Mouse (Mus musculus) G1E-ER4 (cell line): ENCODE measurements around the gene Srsf10. TPM values are rescaled to one million over a fixed set of nuclear protein-coding genes. Genes with fewer than 3 reads are reported as not detected.

Source experiments
- GATA1 ChIP-seq: IDR thresholded peaks from one replicate; pipeline ENCODE4 v1.8.0; 2012; ENCODE audit warnings: low read length, inconsistent platforms
- polyA plus RNA-seq: library from polyadenylated mRNA; stranded (reverse); fragments of >175 nt; gene quantifications from 2 replicates; pipeline ENCODE4 v1.2.3, GENCODE M21; 2012

The Srsf10 gene
- polyA plus RNA-seq, 1 experiment = 475 TPM

DNA sequence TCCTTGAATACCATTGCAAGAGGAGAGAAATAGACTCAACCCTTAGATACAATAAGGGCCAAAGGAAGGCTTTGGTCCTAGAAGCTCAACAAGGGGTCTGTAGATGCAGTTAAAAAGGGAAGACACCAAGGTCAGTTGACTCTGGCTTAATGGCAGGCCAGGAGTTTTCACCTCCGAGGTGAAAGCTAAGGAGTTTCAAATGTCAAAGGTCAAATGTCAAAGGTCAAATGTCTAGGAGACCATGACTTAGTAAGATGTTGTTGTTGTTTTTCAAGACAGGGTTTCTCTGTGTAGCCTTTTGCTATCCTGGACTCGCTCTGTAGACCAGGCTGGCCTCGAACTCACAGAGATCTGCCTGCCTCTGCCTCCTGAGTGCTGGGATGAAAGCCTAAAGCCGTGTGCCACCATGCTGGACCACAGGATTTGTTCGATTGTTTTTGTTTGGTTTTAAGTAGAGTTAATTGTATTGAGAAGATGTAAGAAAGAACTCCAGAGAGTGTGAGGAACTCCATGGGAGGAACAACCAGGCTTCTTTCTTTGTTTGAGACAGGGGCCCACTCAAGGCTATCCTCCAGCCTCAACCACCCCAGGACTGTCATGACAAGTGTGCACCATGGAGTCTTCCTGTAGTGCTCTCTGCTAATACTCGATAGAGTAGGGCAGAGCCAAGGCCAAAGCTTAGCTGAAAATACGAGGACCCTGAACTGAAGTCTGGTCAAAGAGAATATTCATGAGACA, 33.8 kb downstream of the Srsf10 start:
- no peak for TF ChIP-seq GATA1

DNA sequence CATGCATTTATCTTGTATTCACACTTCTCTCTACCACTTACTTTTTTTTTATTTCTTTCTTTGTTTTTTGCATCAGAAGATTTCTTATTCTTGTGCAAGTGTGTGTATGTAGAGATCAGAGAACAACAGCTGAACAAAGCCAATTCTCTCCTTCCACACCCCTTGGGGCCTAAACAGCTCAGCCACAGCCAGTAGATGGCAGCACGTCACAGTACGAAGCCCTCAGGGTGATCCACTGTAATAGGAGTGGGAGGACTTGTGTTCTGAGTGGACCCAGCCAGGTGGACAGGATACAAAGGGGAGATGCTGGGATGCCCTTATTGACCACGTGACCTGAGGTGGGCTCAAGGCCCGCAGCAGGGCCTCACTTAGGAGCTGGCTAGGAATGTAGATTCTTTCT, 34.3 kb downstream of the Srsf10 start:
- no peak for TF ChIP-seq GATA1

DNA sequence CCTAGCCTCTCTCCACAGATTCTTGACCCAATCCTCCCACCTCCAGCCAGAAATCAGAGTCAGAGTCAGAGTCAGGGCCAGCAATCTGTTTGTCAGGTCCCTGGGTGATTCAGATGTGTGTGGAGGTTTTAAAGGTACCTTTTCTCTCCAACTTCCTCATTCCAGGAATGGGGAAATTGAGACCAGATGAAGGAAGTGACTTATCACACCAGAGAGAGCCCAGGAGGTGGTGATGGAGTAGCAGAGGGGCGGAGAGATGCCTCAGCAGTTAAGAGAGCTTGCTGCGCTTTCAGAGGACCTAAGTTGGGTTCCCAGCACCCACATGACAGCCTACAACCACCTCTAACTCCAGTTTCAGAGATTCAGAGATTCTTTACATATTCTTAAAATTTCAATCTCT, 36.0 kb downstream of the Srsf10 start:
- TF ChIP-seq GATA1 = no peak

DNA sequence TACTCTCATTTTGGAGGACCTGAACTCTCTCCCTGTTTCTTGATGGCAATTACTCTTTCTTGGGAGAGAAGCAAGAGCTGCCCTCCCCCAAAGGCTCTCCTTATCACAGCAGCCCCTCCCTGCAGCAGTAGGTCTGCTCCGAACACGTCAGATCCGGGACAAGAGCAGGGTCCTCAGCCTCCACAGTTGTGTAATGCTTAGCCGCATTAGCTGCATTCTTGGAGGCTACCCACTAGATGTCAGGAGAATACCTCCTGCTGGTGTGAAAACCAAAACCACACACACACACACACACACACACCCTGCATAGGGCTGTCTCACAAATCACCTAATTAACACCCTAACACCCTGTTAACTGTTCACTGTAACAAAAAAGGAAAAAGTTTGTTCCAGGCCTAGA, 37.3 kb downstream of the Srsf10 start:
- TF ChIP-seq GATA1 = no peak

DNA sequence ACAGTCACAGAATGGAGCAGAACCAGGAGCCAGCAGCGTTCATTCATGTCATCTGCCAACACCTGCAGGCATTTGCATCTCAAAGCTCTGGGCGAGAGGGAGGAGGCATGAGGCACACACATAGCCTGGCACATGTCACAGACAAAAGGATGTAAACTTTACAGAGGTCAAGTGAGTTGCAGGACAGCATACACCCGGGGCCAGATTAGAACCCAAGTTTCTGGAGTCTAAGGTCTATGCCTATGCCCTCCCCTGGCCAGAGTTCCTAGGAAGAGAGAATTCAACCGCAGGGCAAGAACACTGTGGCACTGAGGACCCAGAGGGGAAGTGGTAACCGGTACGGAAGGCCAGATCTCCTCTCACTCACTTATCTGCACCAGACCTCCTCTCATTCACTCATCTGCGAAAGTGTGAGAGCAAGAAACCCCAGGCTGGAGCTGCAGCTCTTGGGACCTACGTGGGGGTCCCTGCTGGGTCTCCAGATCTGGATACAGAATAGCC, 39.6 kb downstream of the Srsf10 start, which contains the start of gene Cnr2:
Gene Cnr2 (plus strand): TSS at position 324 of the 501 bp plus-strand sequence.
- TF ChIP-seq GATA1 = no peak

DNA sequence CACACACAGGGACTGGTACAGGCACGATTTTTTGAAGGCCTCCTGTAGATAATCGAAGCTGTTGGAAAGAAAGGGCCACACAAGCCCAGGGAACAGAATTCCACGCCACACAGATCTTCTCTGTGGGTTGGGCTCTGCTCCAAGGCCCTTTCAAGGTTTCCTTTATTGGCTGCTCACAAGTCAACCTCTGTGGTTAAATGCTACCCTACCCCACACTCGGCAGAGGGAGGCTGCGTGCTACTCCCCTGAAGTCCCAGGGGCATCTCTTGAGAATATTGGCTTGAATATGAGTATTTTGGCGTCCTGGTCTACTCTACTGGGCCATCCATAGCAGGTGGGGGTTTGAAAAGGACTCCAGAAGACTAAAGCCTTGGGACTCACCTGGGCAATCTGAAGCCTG, 40.6 kb downstream of the Srsf10 start:
- no peak for TF ChIP-seq GATA1

DNA sequence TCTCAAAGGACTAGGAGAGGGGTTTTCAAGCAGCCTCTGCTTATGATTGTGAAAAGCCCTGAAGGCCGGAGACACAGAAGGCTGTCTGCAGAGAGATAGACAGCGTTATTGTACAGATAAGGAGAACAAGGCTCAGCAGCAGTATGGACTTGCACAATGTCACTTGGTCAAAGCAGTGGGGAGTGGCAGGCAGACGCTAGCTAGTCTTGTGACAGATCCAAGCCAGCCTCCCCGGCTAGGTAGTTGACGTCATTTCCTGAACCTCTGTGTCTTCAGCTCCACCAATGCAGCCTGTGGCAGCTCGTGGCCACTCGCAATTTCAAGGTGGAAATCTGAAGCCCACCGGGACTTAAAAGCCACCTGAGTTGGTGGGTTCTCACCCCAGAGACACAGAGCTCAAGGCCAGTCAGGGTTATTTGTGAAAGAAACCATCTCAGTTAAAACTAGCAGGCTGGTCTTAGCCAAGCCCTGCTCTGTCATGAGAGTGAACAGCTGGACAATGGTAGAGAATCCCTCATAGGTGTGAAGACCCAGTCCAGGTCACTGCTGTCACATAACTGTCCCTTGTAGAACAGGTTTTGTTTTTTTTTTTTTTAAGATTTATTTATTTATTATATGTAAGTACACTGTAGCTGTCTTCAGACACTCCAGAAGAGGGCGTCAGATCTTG, 43.0 kb downstream of the Srsf10 start:
- TF ChIP-seq GATA1 = peak; percentile 72

DNA sequence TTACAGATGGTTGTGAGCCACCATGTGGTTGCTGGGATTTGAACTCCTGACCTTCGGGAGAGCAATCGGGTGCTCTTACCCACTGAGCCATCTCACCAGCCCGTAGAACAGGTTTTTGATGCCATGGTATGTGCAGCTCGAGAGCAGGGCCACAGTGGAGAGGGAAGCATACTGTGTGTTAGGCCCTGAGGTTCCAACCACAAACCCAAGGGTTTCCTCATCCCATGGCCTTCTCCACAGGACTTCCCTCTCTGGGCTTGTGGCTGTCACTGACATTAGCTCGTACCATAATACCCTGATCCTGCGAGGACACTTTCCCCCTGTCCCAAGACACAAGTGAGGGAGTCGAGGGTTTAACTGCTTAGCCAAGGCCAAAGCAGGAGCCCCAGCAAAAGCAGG, 43.5 kb downstream of the Srsf10 start:
- TF ChIP-seq GATA1 = no peak

DNA sequence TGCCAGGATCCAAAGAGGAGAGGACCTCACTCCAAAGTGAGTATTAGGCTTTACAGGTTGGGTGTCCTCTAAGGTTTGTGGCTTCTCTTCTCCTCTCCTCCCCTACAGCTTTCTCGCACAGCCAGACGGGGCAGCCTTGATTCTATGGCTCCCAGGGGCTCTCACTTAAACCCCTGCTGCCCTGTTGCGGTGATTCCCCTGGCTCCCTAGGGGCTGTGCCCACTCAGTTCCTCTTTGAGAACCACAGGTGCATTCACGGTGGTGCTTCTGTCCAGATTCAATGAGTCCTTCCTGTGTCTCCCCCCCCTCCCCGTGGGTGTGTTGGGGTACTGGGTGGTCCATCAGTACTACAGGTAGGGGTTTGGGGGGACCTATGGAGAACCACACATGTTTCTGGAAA, 44.5 kb downstream of the Srsf10 start:
- no peak for TF ChIP-seq GATA1

DNA sequence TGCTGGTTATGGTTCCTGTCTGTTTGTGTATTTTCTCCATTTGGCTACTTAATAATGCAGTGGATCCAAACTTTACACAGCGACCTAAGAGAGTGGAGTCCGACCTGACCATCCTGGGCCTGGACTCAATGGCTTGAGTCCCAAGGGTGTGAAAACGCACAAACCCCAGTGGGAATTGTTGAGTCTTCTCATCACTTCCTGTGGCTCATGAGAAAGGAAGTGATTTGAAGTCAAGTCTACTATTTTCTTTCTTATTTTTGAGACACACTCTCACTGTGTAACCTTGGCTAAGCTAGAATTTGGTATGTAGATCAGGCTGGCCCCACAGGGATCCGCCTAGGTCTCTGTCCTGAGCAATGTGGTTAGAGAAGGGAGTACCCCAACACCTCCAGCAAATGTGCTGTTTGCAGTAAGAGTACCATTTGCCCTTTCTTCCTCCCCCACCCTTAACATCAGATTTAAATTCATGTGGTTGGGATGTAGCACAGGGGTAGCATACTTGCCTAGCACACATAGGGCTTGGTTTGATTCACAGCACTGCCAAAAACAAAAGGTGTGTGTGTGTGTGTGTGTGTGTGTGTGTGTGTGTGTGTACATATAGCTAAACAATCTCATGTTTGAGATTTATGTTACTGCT, 47.2 kb downstream of the Srsf10 start:
- no peak for TF ChIP-seq GATA1

DNA sequence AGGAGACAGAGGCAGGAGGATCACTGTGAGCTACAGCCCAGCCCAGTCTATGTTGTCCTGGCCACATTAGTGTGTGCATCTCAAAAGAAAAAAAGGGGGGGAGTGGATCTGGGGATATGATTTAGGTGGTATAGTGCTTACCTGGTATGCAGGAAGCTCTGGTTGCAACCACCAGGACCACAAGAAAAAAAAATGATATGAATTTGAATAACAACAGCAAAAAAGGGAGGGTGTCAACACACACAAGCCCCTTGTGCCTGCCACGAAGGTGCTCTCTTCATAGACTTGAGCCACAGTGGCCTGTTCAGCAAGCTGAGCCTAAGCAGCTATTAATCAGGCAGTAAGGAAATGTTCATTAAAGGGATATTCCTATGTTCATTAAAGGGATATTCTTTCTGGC, 49.3 kb downstream of the Srsf10 start:
- TF ChIP-seq GATA1 = no peak

DNA sequence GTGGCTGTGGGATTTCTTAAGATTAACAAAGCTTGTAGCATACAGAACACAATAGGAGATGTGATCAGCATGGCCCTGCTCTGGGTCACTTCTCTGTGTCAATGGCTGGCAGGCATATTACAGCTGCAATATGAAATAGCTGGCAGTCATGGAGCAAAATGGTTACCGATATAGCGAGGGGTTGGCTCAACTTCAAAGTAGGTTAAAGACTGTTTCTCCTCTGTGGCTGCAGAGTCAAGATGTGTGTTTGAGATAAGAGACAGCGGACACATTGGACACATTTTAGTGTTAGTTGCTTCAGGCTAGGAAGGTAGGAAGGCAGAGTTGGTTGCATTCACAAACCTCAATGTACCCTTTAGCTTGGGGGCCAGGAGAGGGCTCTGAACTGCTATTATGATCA, 51.1 kb downstream of the Srsf10 start:
- TF ChIP-seq GATA1 = no peak

DNA sequence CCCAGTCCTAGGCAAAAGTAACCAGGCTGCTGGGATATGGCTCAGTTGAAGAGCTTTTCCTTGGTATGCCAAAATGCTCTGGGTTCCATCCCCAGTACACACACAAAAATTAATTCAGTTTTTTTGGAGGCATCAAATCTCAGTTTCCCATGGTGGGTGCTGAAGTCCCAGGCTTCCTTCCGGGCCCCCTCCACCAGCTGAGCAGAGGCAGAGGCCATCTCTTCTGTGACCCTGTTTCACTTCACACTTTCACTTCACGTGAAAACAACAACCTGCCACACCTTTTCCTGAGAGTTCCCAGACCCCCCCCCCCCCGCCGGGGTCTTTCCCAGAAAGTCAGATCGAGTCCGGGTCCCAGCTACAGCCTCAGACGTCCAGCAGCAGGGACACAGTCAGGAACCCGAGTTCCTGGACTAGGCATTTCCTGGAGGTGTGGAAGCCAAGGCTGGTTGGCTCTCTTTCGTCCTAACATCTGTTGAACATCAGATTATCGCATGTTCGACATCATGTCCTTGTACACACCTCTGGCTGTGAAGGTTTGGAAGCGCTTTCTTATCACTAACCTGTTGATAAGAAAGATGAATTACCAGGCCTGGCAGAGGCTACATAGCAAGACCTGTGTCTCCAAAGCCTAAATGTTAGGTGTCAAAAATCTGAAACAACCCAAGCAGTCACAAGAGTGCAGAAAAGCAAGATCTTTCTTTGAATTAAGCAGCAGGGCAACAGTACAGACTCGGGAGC, 53.9 kb downstream of the Srsf10 start:
- no peak for TF ChIP-seq GATA1

DNA sequence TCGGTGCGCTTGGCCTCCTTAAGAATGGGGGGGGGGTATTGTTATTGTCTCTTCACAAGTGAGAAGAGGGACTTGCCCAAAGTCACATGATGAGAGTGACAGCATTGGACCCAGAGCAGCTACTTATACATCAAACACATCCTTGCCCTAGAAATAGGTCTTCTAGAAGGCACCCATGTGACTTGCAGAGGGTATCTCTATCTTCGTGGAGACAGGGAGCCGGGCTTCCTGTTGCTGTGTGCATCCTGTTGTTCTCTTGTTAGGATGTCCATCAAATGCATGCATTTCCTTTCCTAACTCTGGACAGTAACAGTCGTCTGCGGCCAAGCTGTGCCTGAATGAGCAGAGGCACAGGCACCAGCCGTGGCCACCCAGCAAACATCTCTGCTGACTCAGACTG, 56.0 kb downstream of the Srsf10 start:
- TF ChIP-seq GATA1 = no peak

DNA sequence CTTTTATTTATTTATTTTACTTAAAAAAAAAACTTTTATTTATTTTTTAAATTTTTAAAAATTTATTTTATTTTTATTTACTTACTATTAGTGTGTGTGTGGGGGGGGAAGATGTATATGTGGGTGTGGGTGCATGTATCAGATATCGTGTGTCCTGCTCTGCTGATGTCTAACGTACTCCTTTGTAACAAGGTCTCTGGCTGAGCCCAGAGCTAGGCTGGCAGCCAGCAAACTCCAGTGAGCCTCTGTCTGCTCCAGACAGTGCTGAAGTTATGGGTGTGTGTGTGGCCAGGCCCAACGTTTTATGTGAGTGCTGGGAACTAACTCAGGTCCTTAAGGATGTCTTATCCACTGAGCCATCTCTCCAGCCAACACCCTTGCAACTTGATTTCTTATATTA, 56.6 kb downstream of the Srsf10 start:
- no peak for TF ChIP-seq GATA1

DNA sequence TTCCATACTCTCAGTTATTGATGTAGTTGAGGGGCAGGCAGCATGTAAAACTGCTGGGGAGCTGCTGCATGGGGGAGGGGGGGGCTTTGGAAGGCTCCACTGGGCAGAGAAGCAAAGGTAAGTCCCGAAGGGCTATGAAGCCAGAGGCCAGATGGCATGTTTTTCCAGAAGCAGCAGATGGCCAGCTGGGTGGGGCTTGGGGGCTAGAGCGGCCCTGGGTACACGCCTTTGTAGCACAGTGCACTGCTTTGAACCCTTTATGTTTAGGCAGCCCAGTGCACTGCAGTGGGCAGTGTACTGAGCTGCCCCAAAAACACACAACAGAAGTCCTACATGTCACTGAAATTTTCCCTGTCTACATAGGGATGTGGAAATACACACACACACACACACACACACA, 57.3 kb downstream of the Srsf10 start:
- TF ChIP-seq GATA1 = no peak
